Mouse (Mus musculus): ENCODE data around the gene Gm17387. TPM values are rescaled to one million over a fixed set of nuclear protein-coding genes. Genes with fewer than 3 reads are reported as not detected.

Gene Gm17387
- polyA plus RNA-seq, 2 experiments from 2014 or later, result not detected

GRCm38 (mm10) chr7:141077841-141078240 lies 48.9 kb downstream of the Gm17387 start, which contains the start of gene Pkp3:
TSS of gene Pkp3 (plus strand) at chr7:141078218.
- no peak for ATAC-seq

GRCm38 (mm10) chr7:141078876-141079275 lies 49.9 kb downstream of the Gm17387 start:
- no peak for ATAC-seq

Other genes with a start within 250 kb of the Gm17387 start
- gene Syce1, start 241.3 kb upstream of the Gm17387 start, polyA plus RNA-seq (2017; shearing (Covaris generic)), result under 1 TPM; 0.33 to 0.38 TPM
- under 1 TPM; 0.13 to 0.23 TPM for gene Zfp941, start 207.0 kb upstream of the Gm17387 start, polyA plus RNA-seq (2017; shearing (Covaris generic))
- gene Urah, start 194.1 kb upstream of the Gm17387 start, polyA plus RNA-seq (2017; shearing (Covaris generic)), result not detected
- not detected for gene Scgb1c1, start 183.6 kb upstream of the Gm17387 start, polyA plus RNA-seq (2017; shearing (Covaris generic))
- not detected for gene Odf3, start 181.3 kb upstream of the Gm17387 start, polyA plus RNA-seq (2017; shearing (Covaris generic))
- gene Gm45785, start 172.8 kb upstream of the Gm17387 start, polyA plus RNA-seq (2017; shearing (Covaris generic)), result not detected
- gene Ric8a, start 172.2 kb upstream of the Gm17387 start, polyA plus RNA-seq (2017; shearing (Covaris generic)), result 10 to 100 TPM; 51.6 to 57.0 TPM
- gene Bet1l, start 171.6 kb upstream of the Gm17387 start, polyA plus RNA-seq (2017; shearing (Covaris generic)), result 10 to 100 TPM; 33.1 to 48.2 TPM
- gene Psmd13, start 147.2 kb upstream of the Gm17387 start, polyA plus RNA-seq (2017; shearing (Covaris generic)), result 100 to 1,000 TPM; 110 to 160 TPM
- gene Sirt3, start 146.8 kb upstream of the Gm17387 start, polyA plus RNA-seq (2017; shearing (Covaris generic)), result 1 to 10 TPM; 5.9 to 8.0 TPM
- not detected for gene Cox8b, start 128.7 kb upstream of the Gm17387 start, polyA plus RNA-seq (2017; shearing (Covaris generic))
- not detected for gene Nlrp6, start 108.2 kb upstream of the Gm17387 start, polyA plus RNA-seq (2017; shearing (Covaris generic))
- gene Pgghg, start 87.7 kb upstream of the Gm17387 start, polyA plus RNA-seq (2017; shearing (Covaris generic)), result 10 to 100 TPM; 15.2 to 15.6 TPM
- gene Ifitm5, start 78.8 kb upstream of the Gm17387 start, polyA plus RNA-seq (2017; shearing (Covaris generic)), result not detected
- not detected for gene Gm45717, start 73.2 kb upstream of the Gm17387 start, polyA plus RNA-seq (2017; shearing (Covaris generic))
- 100 to 1,000 TPM in 1 of 2 experiments, 10 to 100 TPM in 1; 94.1 to 101 TPM for gene Ifitm2, start 73.1 kb upstream of the Gm17387 start, polyA plus RNA-seq (2017; shearing (Covaris generic))
- 1 to 10 TPM; 4.6 to 7.5 TPM for gene Ifitm1, start 61.9 kb upstream of the Gm17387 start, polyA plus RNA-seq (2017; shearing (Covaris generic))
- gene Ifitm3, start 18.4 kb upstream of the Gm17387 start, polyA plus RNA-seq (2017; shearing (Covaris generic)), result 10 to 100 TPM; 17.0 to 23.4 TPM
- under 1 TPM; 0.70 to 0.92 TPM for gene Ifitm6, start 11.2 kb upstream of the Gm17387 start, polyA plus RNA-seq (2017; shearing (Covaris generic))
- gene B4galnt4, start 32.0 kb downstream of the Gm17387 start, polyA plus RNA-seq (2017; shearing (Covaris generic)), result 10 to 100 TPM in 1 of 2 experiments, 1 to 10 TPM in 1; 6.4 to 11.9 TPM
- 100 to 1,000 TPM; 365 to 380 TPM for gene Pkp3, start 49.1 kb downstream of the Gm17387 start, polyA plus RNA-seq (2017; shearing (Covaris generic))
- 100 to 1,000 TPM; 163 to 179 TPM for gene Sigirr, start 71.4 kb downstream of the Gm17387 start, polyA plus RNA-seq (2017; shearing (Covaris generic))
- gene Ano9, start 88.7 kb downstream of the Gm17387 start, polyA plus RNA-seq (2017; shearing (Covaris generic)), result not detected
- 1 to 10 TPM; 5.2 to 5.3 TPM for gene Ptdss2, start 93.3 kb downstream of the Gm17387 start, polyA plus RNA-seq (2017; shearing (Covaris generic))
- 100 to 1,000 TPM; 117 to 127 TPM for gene Rnh1, start 143.7 kb downstream of the Gm17387 start, polyA plus RNA-seq (2017; shearing (Covaris generic))
- gene Hras, start 164.9 kb downstream of the Gm17387 start, polyA plus RNA-seq (2017; shearing (Covaris generic)), result 1 to 10 TPM; 1.7 to 4.7 TPM
- 1 to 10 TPM; 1.4 to 1.9 TPM for gene Lrrc56, start 165.0 kb downstream of the Gm17387 start, polyA plus RNA-seq (2017; shearing (Covaris generic))
- gene Lmntd2, start 184.9 kb downstream of the Gm17387 start, polyA plus RNA-seq (2017; shearing (Covaris generic)), result 1 to 10 TPM; 5.6 to 5.9 TPM
- 10 to 100 TPM in 1 of 2 experiments, 1 to 10 TPM in 1; 8.3 to 14.2 TPM for gene Rassf7, start 186.7 kb downstream of the Gm17387 start, polyA plus RNA-seq (2017; shearing (Covaris generic))
- 10 to 100 TPM; 51.4 to 60.8 TPM for gene Phrf1, start 199.7 kb downstream of the Gm17387 start, polyA plus RNA-seq (2017; shearing (Covaris generic))
- 100 to 1,000 TPM in 1 of 2 experiments, 10 to 100 TPM in 1; 92.0 to 108 TPM for gene Irf7, start 237.3 kb downstream of the Gm17387 start, polyA plus RNA-seq (2017; shearing (Covaris generic))
- not detected for gene Cdhr5, start 247.7 kb downstream of the Gm17387 start, polyA plus RNA-seq (2017; shearing (Covaris generic))

Data from activated CD4-positive, CD25-positive, alpha-beta regulatory T cell, adult 4 months (primary cell).